Mouse (Mus musculus): ENCODE data around the gene Ap4e1. TPM values are rescaled to one million over a fixed set of nuclear protein-coding genes. Genes with fewer than 3 reads are reported as not detected.
"Not testable (repeated sequence)": the region's sequence is repeated elsewhere in the genome, so short reads cannot be mapped to it uniquely, and the experiment has no call there.

The Ap4e1 gene
- polyA plus RNA-seq, 1 experiment from 2014 or later = 13.6 TPM

DNA sequence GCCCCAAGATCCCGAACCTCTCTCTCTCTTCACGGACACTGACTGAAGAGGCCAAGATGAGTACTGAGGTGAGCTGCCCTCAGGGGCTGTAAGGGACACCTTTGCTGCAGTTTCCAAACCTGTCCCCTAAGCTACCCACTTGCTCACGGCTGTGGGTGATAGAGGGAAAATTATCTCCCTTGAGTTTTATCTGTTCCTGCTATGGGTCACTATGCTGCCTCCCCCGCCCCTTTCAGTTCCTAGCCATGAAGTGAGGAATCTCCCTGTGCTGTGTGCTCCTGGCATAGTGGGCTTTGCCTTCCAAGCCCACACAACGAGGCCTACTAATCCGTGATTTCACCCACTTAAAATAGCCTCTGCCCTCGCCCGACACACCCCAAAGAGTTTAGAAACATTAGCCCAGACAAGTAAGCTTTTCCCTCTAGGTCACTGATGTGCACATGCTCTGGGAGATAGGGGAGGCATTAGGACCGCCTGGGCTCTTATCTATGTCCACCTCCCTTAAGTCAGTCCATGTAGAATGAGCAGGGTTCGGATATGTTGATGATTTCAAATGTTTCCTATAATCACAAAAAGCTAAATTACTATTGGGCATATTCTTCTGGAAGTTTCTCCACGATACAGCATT is 72.2 kb downstream of the Ap4e1 start:
- Histone ChIP-seq H3K4me3 (no peak overlapping the region), H3K36me3 (no peaks in the 10 kb centered on the region), H3K4me1 (no peaks in the 10 kb centered on the region), H3K27me3 (ENCODE audit: low read depth, poor library complexity, severe bottlenecking) (no peaks in the 10 kb centered on the region), H3K9me3 (replicated peaks) (no peaks in the 10 kb centered on the region), H3K27ac (replicated peaks) (no peak overlapping the region)
- 93% methylated on average over 11 of the region's 11 CpGs for WGBS
- DNase-seq (ENCODE audit: low spot score) = no peak

- Histone ChIP-seq H3K36me3 (no peaks in the 10 kb centered on the region), H3K9me3 (replicated peaks) (no peaks in the 10 kb centered on the region), H3K4me1 (no peaks in the 10 kb centered on the region), H3K27ac (replicated peaks) (no peak overlapping the region), H3K4me3 (no peak overlapping the region), H3K27me3 (ENCODE audit: low read depth, poor library complexity, severe bottlenecking) (no peaks in the 10 kb centered on the region)
- no peak for DNase-seq (ENCODE audit: low spot score)
- 91% methylated on average over 5 of the region's 5 CpGs for WGBS
These were observed 77.7 kb downstream of the Ap4e1 start for GRCm38 (mm10) chr2:127086235-127086634.

DNA sequence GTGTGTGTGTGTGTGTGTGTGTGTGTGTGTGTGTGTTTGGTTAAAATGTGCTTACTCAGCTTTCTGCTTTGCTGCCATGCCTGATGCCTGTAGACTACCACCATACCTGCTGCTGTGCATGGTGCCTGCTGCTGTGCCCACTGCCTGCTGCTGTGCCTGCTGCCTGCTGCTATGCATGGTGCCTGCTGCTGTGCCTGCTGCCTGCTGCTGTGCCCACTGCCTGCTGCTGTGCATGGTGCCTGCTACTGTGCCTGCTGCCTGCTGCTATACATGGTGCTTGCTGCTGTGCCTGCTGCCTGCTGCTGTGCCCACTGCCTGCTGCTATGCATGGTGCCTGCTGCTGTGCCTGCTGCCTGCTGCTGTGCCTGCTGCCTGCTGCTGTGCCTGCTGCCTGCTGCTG is 81.6 kb downstream of the Ap4e1 start:
- not testable (repeated sequence) for H3K4me3 ChIP-seq; DNase-seq (ENCODE audit: low spot score); H3K36me3 ChIP-seq; H3K4me1 ChIP-seq; H3K27ac ChIP-seq (replicated peaks); H3K27me3 ChIP-seq (ENCODE audit: low read depth, poor library complexity, severe bottlenecking); H3K9me3 ChIP-seq (replicated peaks)

DNA sequence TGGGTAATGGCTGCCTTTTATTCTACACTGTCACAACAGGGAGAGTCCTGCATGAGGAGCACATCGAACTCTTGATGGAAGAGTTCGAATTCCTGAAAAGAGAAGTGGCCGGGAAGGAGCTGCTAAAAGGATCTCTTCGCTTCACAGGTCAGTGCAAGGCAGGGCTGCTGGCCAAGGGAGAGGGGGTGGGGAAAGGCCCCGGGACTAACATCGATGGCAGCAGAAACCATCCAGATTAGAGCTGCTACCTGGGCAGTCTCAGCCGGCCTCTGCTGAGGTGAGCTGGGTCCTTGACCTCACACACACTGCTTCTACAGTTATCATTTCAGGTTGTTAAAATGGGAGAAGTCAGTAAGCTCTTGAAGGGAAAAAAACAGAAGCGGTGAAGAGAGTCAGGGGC is 83.5 kb downstream of the Ap4e1 start:
- DNase-seq (ENCODE audit: low spot score) = no peak
- WGBS = 70% methylated on average over 8 of the region's 8 CpGs
- Histone ChIP-seq H3K27me3 (ENCODE audit: low read depth, poor library complexity, severe bottlenecking) (no peaks in the 10 kb centered on the region), H3K4me1 (no peaks in the 10 kb centered on the region), H3K4me3 (no peak overlapping the region), H3K9me3 (replicated peaks) (no peaks in the 10 kb centered on the region), H3K27ac (replicated peaks) (no peak overlapping the region), H3K36me3 (no peaks in the 10 kb centered on the region)

DNA sequence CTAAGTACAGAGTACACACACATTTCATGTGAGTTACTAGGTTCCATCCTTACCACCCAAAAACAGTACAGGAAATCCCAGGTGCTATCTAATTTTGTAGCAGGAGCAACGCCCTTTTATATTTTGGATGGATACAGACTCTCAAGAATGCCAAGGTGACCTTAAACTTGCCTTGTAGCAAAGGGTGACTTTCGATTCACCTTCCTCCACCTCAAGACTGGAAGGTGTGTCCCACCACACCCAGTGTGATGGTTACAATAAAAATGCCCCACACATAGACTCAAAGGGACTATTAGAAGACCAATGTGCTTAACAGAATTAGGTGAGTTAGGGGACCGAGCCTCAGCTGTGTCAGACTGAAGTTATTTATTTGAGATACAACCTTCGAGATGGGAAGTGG is 100.5 kb downstream of the Ap4e1 start:
- Histone ChIP-seq H3K27ac (replicated peaks) (no peak overlapping the region), H3K27me3 (ENCODE audit: low read depth, poor library complexity, severe bottlenecking) (no peaks in the 10 kb centered on the region), H3K9me3 (replicated peaks) (no peaks in the 10 kb centered on the region), H3K4me1 (no peaks in the 10 kb centered on the region), H3K4me3 (no peak overlapping the region), H3K36me3 (peaks cover 100% of the 10 kb centered on the region)
- 90% methylated on average over 4 of the region's 4 CpGs for WGBS
- DNase-seq (ENCODE audit: low spot score) = no peak

Small RNA genes lying within 50 kb of the gene (microRNA-seq; reads per million reads assigned to microRNA genes)
- not detected for gene Gm24081

Other genes starting within 250 kb of the Ap4e1 start
- 2.2 and 2.8 TPM in 2 replicates for gene Usp50, start 225.2 kb upstream of the Ap4e1 start, polyA plus RNA-seq (2016; fragmentation: Nextera tagmentation; extraction: Ambion mirVana)
- gene Trpm7, start 132.5 kb upstream of the Ap4e1 start, polyA plus RNA-seq (2016; fragmentation: Nextera tagmentation; extraction: Ambion mirVana) = 39.7 and 40.7 TPM in 2 replicates
- 30.3 and 35.5 TPM in 2 replicates for gene Sppl2a, start 75.5 kb upstream of the Ap4e1 start, polyA plus RNA-seq (2016; fragmentation: Nextera tagmentation; extraction: Ambion mirVana)
- gene Blvra, start 61.9 kb downstream of the Ap4e1 start, polyA plus RNA-seq (2016; fragmentation: Nextera tagmentation; extraction: Ambion mirVana) = 19.4 and 21.2 TPM in 2 replicates
- 115 TPM in 2 replicates for gene Ncaph, start 125.2 kb downstream of the Ap4e1 start, polyA plus RNA-seq (2016; fragmentation: Nextera tagmentation; extraction: Ambion mirVana)
- gene Itpripl1, start 134.7 kb downstream of the Ap4e1 start, polyA plus RNA-seq (2016; fragmentation: Nextera tagmentation; extraction: Ambion mirVana) = 14.4 and 14.9 TPM in 2 replicates
- 2.9 and 3.1 TPM in 2 replicates for gene 1810024B03Rik, start 199.6 kb downstream of the Ap4e1 start, polyA plus RNA-seq (2016; fragmentation: Nextera tagmentation; extraction: Ambion mirVana)
- gene Snrnp200, start 199.7 kb downstream of the Ap4e1 start, polyA plus RNA-seq (2016; fragmentation: Nextera tagmentation; extraction: Ambion mirVana) = 92.9 and 100 TPM in 2 replicates
- gene Ciao1, start 239.1 kb downstream of the Ap4e1 start, polyA plus RNA-seq (2016; fragmentation: Nextera tagmentation; extraction: Ambion mirVana) = 46.3 and 56.2 TPM in 2 replicates
- 25.6 and 30.1 TPM in 2 replicates for gene Tmem127, start 239.2 kb downstream of the Ap4e1 start, polyA plus RNA-seq (2016; fragmentation: Nextera tagmentation; extraction: Ambion mirVana)

All from midbrain, embryonic 10.5 days (tissue).